Mouse (Mus musculus) right cerebral cortex, postnatal 25 days (tissue): ENCODE results near the gene Unc93b1.

Source experiments
- DNase-seq: peaks from one replicate; pipeline ENCODE4 v3.0.0; 2022

The Unc93b1 gene

GRCm38 (mm10) chr19:3935032-3935895 lies at the start of gene Unc93b1:
Unc93b1 (plus strand) TSS chr19:3935186.
- no peak for DNase-seq

GRCm38 (mm10) chr19:3889096-3889495 lies 45.9 kb upstream of the Unc93b1 start:
- DNase-seq: no peak

GRCm38 (mm10) chr19:3890181-3890580 lies 44.8 kb upstream of the Unc93b1 start:
- no peak for DNase-seq

GRCm38 (mm10) chr19:3893545-3894116 lies 41.4 kb upstream of the Unc93b1 start:
- no peak for DNase-seq

- DNase-seq: no peak
These were observed 40.7 kb upstream of the Unc93b1 start for GRCm38 (mm10) chr19:3894294-3894693.

- DNase-seq: no peak
These were observed 39.8 kb upstream of the Unc93b1 start for GRCm38 (mm10) chr19:3895171-3895631.

GRCm38 (mm10) chr19:3896208-3896607 lies 38.8 kb upstream of the Unc93b1 start:
- no peak for DNase-seq

GRCm38 (mm10) chr19:3897557-3897956 lies 37.4 kb upstream of the Unc93b1 start:
- no peak for DNase-seq

- no peak for DNase-seq
These were observed 36.0 kb upstream of the Unc93b1 start for GRCm38 (mm10) chr19:3898952-3899351.

- DNase-seq: no peak
These were observed 35.4 kb upstream of the Unc93b1 start for GRCm38 (mm10) chr19:3899618-3900017.

- DNase-seq: no peak
These were observed 32.0 kb upstream of the Unc93b1 start for GRCm38 (mm10) chr19:3902966-3903365.

- DNase-seq: no peak
These were observed 31.2 kb upstream of the Unc93b1 start for GRCm38 (mm10) chr19:3903648-3904362.

GRCm38 (mm10) chr19:3904363-3904675 lies 30.7 kb upstream of the Unc93b1 start:
- DNase-seq: no peak

- DNase-seq: no peak
These were observed 29.6 kb upstream of the Unc93b1 start for GRCm38 (mm10) chr19:3905261-3905969.

- DNase-seq: no peak
These were observed 28.7 kb upstream of the Unc93b1 start for GRCm38 (mm10) chr19:3906326-3906725.

- peak; percentile 65 for DNase-seq
These were observed 27.9 kb upstream of the Unc93b1 start, which contains the start of gene Tcirg1 for GRCm38 (mm10) chr19:3906795-3907786. Tcirg1 (minus strand) TSS chr19:3907133.

GRCm38 (mm10) chr19:3907876-3908660 lies 26.9 kb upstream of the Unc93b1 start:
- DNase-seq: no peak

- no peak for DNase-seq
These were observed 24.8 kb upstream of the Unc93b1 start for GRCm38 (mm10) chr19:3910206-3910605.

GRCm38 (mm10) chr19:3912337-3913204 lies 22.4 kb upstream of the Unc93b1 start, which contains the start of gene Ndufs8:
Ndufs8 (minus strand) TSS chr19:3912774.
- DNase-seq: peak; percentile 94

GRCm38 (mm10) chr19:3913692-3914091 lies 21.3 kb upstream of the Unc93b1 start:
- no peak for DNase-seq
